Mouse (Mus musculus) embryo, embryonic 11.5 days (tissue): ENCODE data around the gene Cd44.

ENCODE experiments used
- DNase-seq: peaks from one replicate; pipeline ENCODE4 v3.0.0-alpha.2; 2012; ENCODE audit warnings: low read depth, low spot score

Cd44 gene

DNA sequence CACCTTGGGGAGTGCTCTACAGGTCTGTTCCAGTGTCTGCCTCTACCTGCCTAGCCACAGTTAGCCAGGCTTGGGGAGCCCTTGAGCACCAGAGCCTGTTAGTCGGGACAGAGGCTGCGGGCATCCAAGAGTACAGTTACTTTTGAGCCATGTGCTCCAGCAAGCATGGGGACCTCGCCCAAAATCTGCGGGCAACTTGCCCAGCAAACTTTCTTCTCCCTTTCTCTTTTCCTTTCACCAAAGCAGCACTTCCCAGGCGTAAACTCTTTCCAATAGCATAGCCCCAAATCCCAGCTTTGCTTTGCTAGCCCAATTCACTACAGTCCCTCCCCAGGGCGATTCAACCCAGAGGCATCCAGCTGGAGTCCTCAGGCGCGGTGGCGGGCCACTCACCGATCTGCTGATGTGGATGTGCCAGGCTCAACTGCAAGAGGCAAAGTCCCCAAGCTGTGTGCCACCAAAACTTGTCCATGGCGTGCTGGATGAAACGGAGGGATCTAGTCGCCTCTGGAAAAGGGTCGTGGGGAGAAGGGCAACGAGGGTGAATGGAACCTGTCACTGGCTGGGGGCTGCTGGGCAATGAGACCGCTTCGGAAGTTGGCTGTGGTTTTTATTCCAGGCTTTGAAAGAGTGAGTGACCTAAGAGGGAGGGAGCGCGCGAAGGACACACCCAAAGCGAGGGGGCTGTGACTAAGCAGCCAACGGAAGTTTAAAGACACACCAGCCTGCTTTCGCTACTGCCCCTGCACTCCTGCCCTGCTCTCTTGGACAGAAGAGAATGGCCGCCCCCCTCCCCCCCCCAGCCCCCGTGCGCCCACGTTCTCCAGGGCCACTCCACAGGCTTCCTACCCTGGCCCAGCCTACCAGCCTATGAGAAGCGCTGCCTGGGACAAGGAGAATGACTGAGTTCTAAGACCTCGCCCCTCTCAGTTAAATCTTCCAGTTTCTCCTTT lies at the start of gene Cd44:
TSS of gene Cd44 (minus strand) at position 791 of the 953 bp plus-strand sequence.
- peak; percentile 11 for DNase-seq

DNA sequence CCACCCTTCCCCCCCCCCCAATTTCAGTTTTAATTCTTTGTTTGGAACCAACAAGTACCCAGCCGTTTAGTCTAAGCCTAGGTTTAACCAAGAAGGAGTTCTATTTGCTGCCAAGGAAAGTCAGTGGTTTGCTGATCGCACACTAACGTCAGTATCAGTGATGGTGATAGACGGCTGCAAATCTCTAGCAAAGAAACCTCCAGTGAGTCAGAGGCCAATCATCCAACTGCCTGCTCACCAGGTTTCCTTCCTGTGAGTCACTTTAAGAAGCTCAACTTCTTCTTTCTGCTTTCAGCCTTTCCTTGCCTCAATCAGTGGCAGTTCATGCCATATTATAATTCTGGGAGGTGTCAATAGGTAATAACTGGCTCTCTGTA lies 47.0 kb upstream of the Cd44 start:
- no peak for DNase-seq

- DNase-seq: no peak
These were observed 46.5 kb upstream of the Cd44 start for GRCm38 (mm10) chr2:102947846-102948480.

GRCm38 (mm10) chr2:102945111-102945510 lies 43.6 kb upstream of the Cd44 start:
- DNase-seq: no peak

DNA sequence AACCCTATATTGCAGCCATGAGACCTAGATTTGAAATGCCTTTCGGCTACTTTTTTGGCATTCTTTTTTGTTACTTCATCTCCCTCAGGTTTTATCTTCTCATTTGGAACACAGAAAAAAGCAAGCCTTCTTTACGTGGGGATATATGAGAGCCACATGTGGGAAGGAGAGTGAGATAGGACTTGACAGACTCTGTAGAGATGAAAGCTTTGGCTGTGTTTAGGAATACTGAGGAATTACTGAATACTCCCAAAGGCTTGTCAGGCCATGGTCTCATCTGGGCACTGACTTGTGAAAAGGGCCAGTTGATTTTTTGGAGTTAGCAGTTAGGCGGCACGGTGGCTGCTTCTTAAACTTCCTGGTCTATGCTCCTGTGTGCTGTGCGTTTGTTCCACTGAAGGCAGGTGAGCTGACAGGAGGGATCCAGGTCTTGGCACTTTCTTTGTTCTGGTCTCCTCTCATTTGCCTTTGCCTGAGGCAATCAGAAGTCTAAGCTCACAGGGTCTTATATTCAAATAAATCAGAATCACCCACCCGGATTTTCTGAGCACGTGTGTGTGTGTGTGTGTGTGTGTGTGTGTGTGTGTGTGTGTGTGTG lies 43.0 kb upstream of the Cd44 start:
- no peak for DNase-seq

- no peak for DNase-seq
These were observed 42.5 kb upstream of the Cd44 start for GRCm38 (mm10) chr2:102943983-102944382.

DNA sequence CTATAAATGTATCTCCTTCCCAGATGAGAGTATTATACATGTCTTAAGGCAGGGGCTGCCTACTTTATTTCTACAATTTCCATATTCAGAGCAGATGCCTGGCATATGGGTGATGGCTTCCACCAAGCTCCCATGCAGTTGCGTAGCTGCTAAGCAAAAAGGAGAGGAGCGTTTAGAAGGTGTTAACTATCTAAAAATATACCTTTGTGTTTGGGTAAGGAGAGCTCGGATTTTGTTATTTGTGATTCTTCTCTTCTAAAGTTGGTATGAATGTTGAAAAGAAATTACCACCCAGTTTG lies 41.3 kb upstream of the Cd44 start:
- no peak for DNase-seq

GRCm38 (mm10) chr2:102941937-102942781 lies 40.7 kb upstream of the Cd44 start:
- no peak for DNase-seq

GRCm38 (mm10) chr2:102940813-102941361 lies 39.4 kb upstream of the Cd44 start:
- no peak for DNase-seq

DNA sequence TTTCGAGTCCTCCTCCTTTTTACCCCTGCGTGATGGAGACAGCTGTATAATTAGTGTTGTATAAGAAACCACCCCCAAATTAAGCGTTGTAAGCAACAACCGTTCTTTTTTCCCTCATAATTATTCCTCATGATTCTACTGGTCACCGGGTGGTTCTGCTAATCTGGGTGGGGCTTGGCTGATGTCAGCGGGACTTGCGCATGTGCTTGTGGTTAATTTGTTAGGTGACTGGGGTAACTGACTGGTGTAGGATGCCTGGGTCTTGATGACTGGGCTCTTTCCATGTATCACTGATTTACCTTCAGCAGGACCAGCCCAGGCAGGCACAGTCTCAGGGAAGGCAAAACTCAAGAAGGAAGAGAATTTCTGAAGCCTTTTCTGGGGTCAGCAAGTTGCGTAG lies 38.7 kb upstream of the Cd44 start:
- DNase-seq: no peak

DNA sequence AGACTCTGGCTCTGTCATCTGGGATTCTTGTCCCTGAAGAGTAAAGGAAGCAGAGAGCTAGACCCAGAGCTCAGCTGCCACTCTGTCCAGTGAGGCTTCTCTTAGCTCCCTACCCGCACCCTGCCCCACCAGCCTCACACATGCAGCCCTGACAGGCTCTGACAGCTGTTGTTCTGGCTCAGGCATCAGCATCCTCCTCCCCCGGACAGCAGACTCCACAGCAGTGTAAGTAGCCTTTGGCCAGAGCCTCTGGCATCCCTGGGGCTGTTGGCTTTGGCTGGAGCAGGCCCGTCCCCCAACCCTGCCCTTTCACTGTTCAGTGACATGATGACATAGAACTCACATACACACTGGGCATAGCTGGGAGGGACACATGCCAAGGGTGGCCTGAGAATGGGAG lies 35.4 kb upstream of the Cd44 start:
- no peak for DNase-seq

- DNase-seq: no peak
These were observed 33.4 kb upstream of the Cd44 start for GRCm38 (mm10) chr2:102934834-102935233.

GRCm38 (mm10) chr2:102933787-102934186 lies 32.3 kb upstream of the Cd44 start:
- DNase-seq: no peak

GRCm38 (mm10) chr2:102933142-102933541 lies 31.7 kb upstream of the Cd44 start:
- no peak for DNase-seq

DNA sequence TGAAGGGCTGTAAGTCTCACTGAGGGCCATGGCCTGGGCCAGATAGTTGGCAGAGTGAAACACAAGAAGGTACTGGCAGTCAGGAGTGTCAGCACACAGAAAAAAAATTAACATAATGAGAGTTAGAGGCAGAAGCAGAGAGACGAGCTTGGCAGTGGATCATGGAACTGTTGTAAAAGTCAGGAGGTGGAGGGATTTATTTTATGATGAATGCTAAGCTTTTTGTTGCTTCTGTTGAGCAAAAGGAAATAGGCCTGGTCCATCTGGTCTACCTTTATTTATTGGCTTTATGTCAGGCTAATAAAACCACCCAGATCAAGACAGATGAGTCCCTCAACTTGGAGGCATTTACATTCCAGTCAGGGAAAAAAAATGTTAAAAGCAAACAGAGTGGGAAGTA lies 31.2 kb upstream of the Cd44 start:
- peak; percentile 16 for DNase-seq

GRCm38 (mm10) chr2:102928211-102928610 lies 26.7 kb upstream of the Cd44 start:
- DNase-seq: no peak

GRCm38 (mm10) chr2:102924480-102924879 lies 23.0 kb upstream of the Cd44 start:
- no peak for DNase-seq

DNA sequence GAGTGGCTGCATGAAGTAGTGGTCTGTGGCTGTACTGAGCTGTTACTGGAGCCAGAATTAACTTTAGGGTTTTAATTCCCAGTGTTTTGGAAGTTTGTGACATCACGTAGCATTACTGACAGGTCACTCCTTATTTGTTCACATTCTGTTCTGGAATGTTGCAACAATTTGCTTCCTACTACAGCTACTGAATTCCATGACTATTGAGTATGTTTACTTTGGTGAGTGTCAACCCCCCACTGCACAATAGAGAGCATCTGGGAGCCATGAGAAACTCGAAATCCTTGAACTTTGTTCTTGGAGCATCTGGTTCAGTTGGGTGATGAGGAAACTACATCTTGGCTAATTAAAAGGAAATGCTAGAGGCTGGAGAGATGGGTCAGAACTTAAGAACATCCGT lies 22.2 kb upstream of the Cd44 start:
- DNase-seq: no peak

DNA sequence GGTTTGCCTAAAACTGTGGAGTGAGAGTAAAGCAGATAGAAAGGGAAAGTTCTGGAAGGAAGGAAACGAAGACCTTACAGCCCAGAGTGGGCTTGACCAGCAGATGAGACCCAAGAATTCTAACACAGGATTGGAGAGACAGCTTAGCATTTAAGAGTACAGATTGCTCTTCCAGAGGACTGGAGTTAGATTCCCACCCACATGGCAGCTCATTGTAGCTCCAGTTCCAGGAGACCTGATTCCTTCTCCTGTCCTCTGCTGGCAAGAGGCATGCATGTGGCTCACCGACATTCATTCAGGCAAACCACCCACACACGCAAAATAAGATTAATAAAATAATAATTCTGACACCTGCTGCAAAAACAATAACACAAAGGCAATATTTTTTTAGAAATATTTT lies 20.6 kb upstream of the Cd44 start:
- DNase-seq: no peak

DNA sequence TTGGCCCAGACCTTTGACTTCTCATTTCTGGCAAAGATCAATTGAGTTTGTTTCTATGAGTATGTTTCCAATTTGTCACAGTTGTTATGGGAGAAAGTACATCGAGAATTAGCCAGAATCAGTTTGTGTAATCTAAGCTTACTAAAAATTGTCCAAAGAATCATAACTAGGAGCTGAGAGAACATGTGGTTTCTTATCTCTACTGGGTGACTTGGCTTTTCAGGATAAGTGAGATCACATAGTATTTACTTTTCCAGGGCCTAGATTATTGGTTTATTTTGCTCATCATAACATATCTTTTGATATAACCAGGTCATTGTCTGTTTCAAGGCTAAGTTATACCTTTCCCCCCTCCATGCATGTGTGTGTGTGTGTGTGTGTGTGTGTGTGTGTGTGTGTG lies 16.8 kb upstream of the Cd44 start:
- no peak for DNase-seq

GRCm38 (mm10) chr2:102916596-102916995 lies 15.1 kb upstream of the Cd44 start:
- no peak for DNase-seq

DNA sequence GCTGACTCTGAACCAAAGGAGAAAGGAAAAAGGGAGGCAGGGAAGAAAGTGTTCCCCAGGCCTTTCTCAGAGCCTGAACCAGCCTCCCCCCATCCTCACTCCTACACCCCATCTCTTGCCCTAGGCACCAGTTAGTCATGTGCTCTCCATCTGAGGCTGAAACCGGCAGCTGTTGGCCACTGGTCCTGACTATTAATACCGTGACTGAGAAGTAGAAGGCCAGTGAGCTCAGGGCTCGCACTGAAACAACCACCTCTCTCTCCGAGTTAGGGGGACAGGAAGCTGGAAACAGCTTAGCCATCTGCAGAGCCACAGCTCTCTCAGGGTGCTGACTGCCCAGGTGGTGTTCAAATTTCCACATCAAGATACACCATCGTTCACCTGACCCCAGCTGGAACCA lies 13.2 kb upstream of the Cd44 start:
- DNase-seq: no peak
